Mouse (Mus musculus): Measurements from ENCODE around the gene Igf2.

Igf2 gene

GRCm38 (mm10) chr7:142666659-142667058 lies at the start of gene Igf2:
Gene Igf2 (minus strand): TSS chr7:142666816.
- no peak for DNase-seq (ENCODE audit: low read depth)

GRCm38 (mm10) chr7:142714783-142715498 lies 48.3 kb upstream of the Igf2 start:
- DNase-seq (ENCODE audit: low read depth) = peak; percentile 63

GRCm38 (mm10) chr7:142706873-142707272 lies 40.3 kb upstream of the Igf2 start:
- no peak for DNase-seq (ENCODE audit: low read depth)

GRCm38 (mm10) chr7:142699334-142699860 lies 32.8 kb upstream of the Igf2 start:
- no peak for DNase-seq (ENCODE audit: low read depth)

- DNase-seq (ENCODE audit: low read depth) = no peak
Measured at GRCm38 (mm10) chr7:142678611-142679010, 12.0 kb upstream of the Igf2 start.

GRCm38 (mm10) chr7:142675644-142676043 lies 9.0 kb upstream of the Igf2 start:
- peak; percentile 84 for DNase-seq (ENCODE audit: low read depth)

- DNase-seq (ENCODE audit: low read depth) = no peak
Measured at GRCm38 (mm10) chr7:142675141-142675540, 8.5 kb upstream of the Igf2 start.

GRCm38 (mm10) chr7:142672120-142672519 lies 5.5 kb upstream of the Igf2 start:
- peak; percentile 80 for DNase-seq (ENCODE audit: low read depth)

GRCm38 (mm10) chr7:142671067-142671466 lies 4.5 kb upstream of the Igf2 start:
- DNase-seq (ENCODE audit: low read depth) = peak; percentile 50

GRCm38 (mm10) chr7:142669751-142670625 lies 3.4 kb upstream of the Igf2 start, which contains the start of gene Gm49394:
Gene Gm49394 (minus strand): TSS chr7:142669942.
- DNase-seq (ENCODE audit: low read depth) = peak; percentile 8

GRCm38 (mm10) chr7:142668328-142668727 lies 1.7 kb upstream of the Igf2 start:
- DNase-seq (ENCODE audit: low read depth) = no peak

- DNase-seq (ENCODE audit: low read depth) = no peak
Measured at GRCm38 (mm10) chr7:142667521-142667920, 905 bp upstream of the Igf2 start.

GRCm38 (mm10) chr7:142666109-142666508 lies 507 bp downstream of the Igf2 start:
- no peak for DNase-seq (ENCODE audit: low read depth)

- DNase-seq (ENCODE audit: low read depth) = no peak
Measured at GRCm38 (mm10) chr7:142665364-142665763, 1.3 kb downstream of the Igf2 start.

GRCm38 (mm10) chr7:142664465-142665029 lies 2.1 kb downstream of the Igf2 start:
- DNase-seq (ENCODE audit: low read depth) = peak; percentile 17

- DNase-seq (ENCODE audit: low read depth) = no peak
Measured at GRCm38 (mm10) chr7:142663931-142664421, 2.6 kb downstream of the Igf2 start.

GRCm38 (mm10) chr7:142663151-142663550 lies 3.5 kb downstream of the Igf2 start:
- no peak for DNase-seq (ENCODE audit: low read depth)

- DNase-seq (ENCODE audit: low read depth) = no peak
Measured at GRCm38 (mm10) chr7:142661811-142662210, 4.8 kb downstream of the Igf2 start.

GRCm38 (mm10) chr7:142661046-142661445 lies 5.6 kb downstream of the Igf2 start:
- DNase-seq (ENCODE audit: low read depth) = no peak

- no peak for DNase-seq (ENCODE audit: low read depth)
Measured at GRCm38 (mm10) chr7:142660651-142660945, 6.0 kb downstream of the Igf2 start.

GRCm38 (mm10) chr7:142659767-142660650 lies 6.6 kb downstream of the Igf2 start:
- no peak for DNase-seq (ENCODE audit: low read depth)
